Mouse (Mus musculus) lung, postnatal 0 days (tissue): Measurements from ENCODE around the gene Epn1.

Experiments
- CTCF ChIP-seq: IDR thresholded peaks from 2 replicates; pipeline ENCODE4 v1.5.1; 2016; ENCODE audit warnings: antibody characterized with exemption, mild to moderate bottlenecking
- EP300 ChIP-seq: IDR thresholded peaks from 2 replicates; pipeline ENCODE4 v1.6.1; 2016; ENCODE audit warnings: antibody characterized with exemption, mild to moderate bottlenecking, control low read depth

DNA sequence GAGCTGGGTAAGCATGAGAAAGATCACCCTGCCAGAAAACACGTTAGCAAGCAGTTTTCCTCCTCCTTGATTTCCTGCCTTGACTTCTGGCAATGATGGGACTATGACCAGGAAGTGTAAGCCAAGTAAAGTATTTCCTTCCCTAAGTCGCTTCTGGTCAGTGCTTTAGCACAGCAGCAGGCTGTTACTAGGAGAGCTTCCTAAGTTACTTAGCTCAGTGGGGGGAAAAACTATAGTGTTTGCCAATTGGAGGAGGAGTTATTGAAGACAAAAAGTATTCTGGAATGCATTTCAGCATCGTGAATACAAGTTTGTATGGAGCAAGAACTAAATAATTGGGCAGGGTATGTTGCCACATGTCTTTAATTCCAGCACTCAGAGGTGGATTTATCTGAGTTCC lies 32.7 kb downstream of the Epn1 start:
- TF ChIP-seq CTCF: no peak
- no peak for TF ChIP-seq EP300
